Comparison of ENCODE assay signal across 19 mouse cellular contexts in the genomic region with DNA sequence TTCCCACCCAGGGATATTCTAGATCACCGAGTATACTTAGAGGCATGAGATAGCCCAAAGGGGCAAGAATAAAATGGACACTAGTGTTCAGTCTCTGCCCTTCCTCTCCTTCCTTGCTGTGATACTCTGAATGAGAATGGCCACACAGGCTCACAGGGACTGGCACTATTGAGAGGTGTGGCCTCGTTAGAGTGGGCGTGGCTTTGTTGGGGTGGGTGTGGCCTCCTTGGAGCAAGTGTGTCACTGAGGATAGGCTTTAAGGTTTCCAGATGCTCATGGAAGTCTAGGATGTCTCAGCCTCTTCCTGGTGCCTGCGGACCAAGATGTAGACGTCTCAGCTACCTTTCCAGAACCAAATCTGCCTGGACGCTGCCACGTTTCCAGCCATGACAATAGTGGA. TPM values are rescaled to one million over a fixed set of nuclear protein-coding genes. Genes with fewer than 3 reads are reported as not detected.
DNase-seq lines count a peak whose midpoint lies in the region; ATAC-seq and TF ChIP-seq lines count a peak whose summit lies in the region.
"Had no signal": no experiment of that assay in that cellular context is flagged by ENCODE, and none has a peak within 500 bp of the region (broad histone marks: within the 10 kb centered on the region; RNA-seq: fewer than 3 reads in every experiment).

No protein-coding gene starts in this region.

- H3K27me3 ChIP-seq in CH12.LX (replicated peaks): peaks cover 70% of the 10 kb centered on the region
- no peaks in the 10 kb centered on the region for H3K27me3 ChIP-seq in liver, postnatal 0 days (ENCODE audit: insufficient read depth, low read length)
- H3K27me3 ChIP-seq: forebrain, embryonic 15.5 days; lung, embryonic 15.5 days had no signal

- no peak for TF ChIP-seq CTCF in CH12.LX (conservative IDR thresholded peaks at IDR 0.05 in 1 of 2, IDR thresholded peaks at IDR 0.05 in 1 of 2; ENCODE audit: low read depth in 2 of 2, low read length in 2 of 2)
- no peak for TF ChIP-seq CTCF in liver, postnatal 0 days (IDR thresholded peaks at IDR 0.05; ENCODE audit: low read depth)

- no peaks in the 10 kb centered on the region; a peak in 1 of 4 replicates for H3K4me1 ChIP-seq in CH12.LX (ENCODE audit: control insufficient read depth in 1 of 2, insufficient read depth in 2 of 2)
- H3K4me1 ChIP-seq in liver, postnatal 0 days (ENCODE audit: insufficient read depth): no peaks in the 10 kb centered on the region

- no peak for TF ChIP-seq POLR2A in CH12.LX (IDR thresholded peaks at IDR 0.05; ENCODE audit: low read depth, low read length)

- WGBS in liver, postnatal 0 days (ENCODE audit: insufficient replicate concordance): 68% methylated on average over 7 of the region's 7 CpGs

- H3K4me2 ChIP-seq in CH12.LX (ENCODE audit: insufficient read depth, low read depth, poor library complexity, severe bottlenecking): no peak overlapping the region
- no peak overlapping the region for H3K4me2 ChIP-seq in liver, postnatal 0 days (ENCODE audit: low read depth, low read length)
- H3K4me2 ChIP-seq: forebrain, embryonic 15.5 days; hindbrain, embryonic 15.5 days; limb, embryonic 13.5 days; lung, embryonic 15.5 days; neural tube, embryonic 12.5 days had no signal

- H3K27ac ChIP-seq in CH12.LX (ENCODE audit: insufficient read depth, low read depth): no peak overlapping the region
- no peak overlapping the region for H3K27ac ChIP-seq in liver, postnatal 0 days (ENCODE audit: low read depth)
- H3K27ac ChIP-seq: forebrain, embryonic 15.5 days; hindbrain, embryonic 15.5 days; limb, embryonic 13.5 days; lung, embryonic 15.5 days; neural tube, embryonic 12.5 days had no signal

- H3K79me2 ChIP-seq in CH12.LX (replicated peaks; ENCODE audit: control insufficient read depth, extremely low read depth, insufficient read depth, poor library complexity, severe bottlenecking): no peaks in the 10 kb centered on the region

- DNase-seq in kidney, postnatal 4 days: peak; percentile 44 to 51
- DNase-seq in kidney, adult 18-20 months: no peak
- peak; percentile 24 for DNase-seq in CH12.LX (ENCODE audit: extremely low read depth)
- peak; percentile 24 for DNase-seq in c-Kit-positive CD71-positive TER-119-positive erythroid progenitor cells, embryonic 14.5 days (ENCODE audit: low spot score)
- DNase-seq in liver, postnatal 0 days: peak; percentile 51
- no peak for DNase-seq in heart, postnatal 10 days
- no peak for DNase-seq in heart, adult 8-10 months (ENCODE audit: low spot score)
- DNase-seq in adrenal gland, adult 8-10 months: no peak
- DNase-seq: cerebellum, adult 9-10 months; heart, postnatal 14 days; kidney, adult 9 months; layer of hippocampus, postnatal 36 days had no signal

- no peak overlapping the region for H3K9ac ChIP-seq in CH12.LX (ENCODE audit: insufficient read depth, low read depth)
- H3K9ac ChIP-seq in liver, postnatal 0 days (replicated peaks): no peak overlapping the region
- H3K9ac ChIP-seq: forebrain, embryonic 15.5 days; hindbrain, embryonic 15.5 days; limb, embryonic 13.5 days; lung, embryonic 15.5 days; neural tube, embryonic 12.5 days had no signal

- TF ChIP-seq EP300 in CH12.LX (IDR thresholded peaks at IDR 0.05; ENCODE audit: low read length): no peak
- no peak for TF ChIP-seq EP300 in liver, postnatal 0 days (IDR thresholded peaks at IDR 0.05; ENCODE audit: low read depth)

- H3K4me3 ChIP-seq in CH12.LX (replicated peaks in 1 of 3; ENCODE audit: low read depth in 2 of 3, low read length in 2 of 3, poor library complexity in 1 of 3): no peak overlapping the region
- H3K4me3 ChIP-seq in liver, postnatal 0 days (ENCODE audit: low read depth, low read length): no peak overlapping the region
- H3K4me3 ChIP-seq: erythroblast, embryonic 14.5 days; forebrain, embryonic 15.5 days; hindbrain, embryonic 15.5 days; limb, embryonic 13.5 days; lung, embryonic 15.5 days; neural tube, embryonic 12.5 days had no signal

- ATAC-seq in liver, postnatal 0 days: no peak
- ATAC-seq: forebrain, embryonic 15.5 days; midbrain, embryonic 16.5 days had no signal

- dilution Hi-C loops in CH12.LX (cut with MboI; ENCODE audit: extremely low pct_ligation_motif_present, extremely low pct_unique_long_range_greater_than_20kb, low sequenced_read_pairs): no loop called here

- peaks cover 2% of the 10 kb centered on the region for H3K9me3 ChIP-seq in CH12.LX (replicated peaks; ENCODE audit: low read length)
- H3K9me3 ChIP-seq in liver, postnatal 0 days (ENCODE audit: low read length): no peaks in the 10 kb centered on the region
- H3K9me3 ChIP-seq: forebrain, embryonic 15.5 days; hindbrain, embryonic 15.5 days; limb, embryonic 13.5 days; lung, embryonic 15.5 days; neural tube, embryonic 12.5 days had no signal

- in situ Hi-C loops in CH12.LX (cut with MboI; ENCODE audit: low pct_ligation_motif_present, low pct_unique_long_range_greater_than_20kb, low sequenced_read_pairs): loop anchor here (25.0 kb wide), 1 partner anchor 840 kb away; no protein-coding TSS in a partner anchor

- intact Hi-C loops in heart, postnatal 10 days (cut with DNase I): loop anchor here (2.0 kb wide), 1 partner anchor 829 kb away; no protein-coding TSS in a partner anchor

- no peak for TF ChIP-seq RAD21 in CH12.LX (IDR thresholded peaks at IDR 0.05; ENCODE audit: low read depth, low read length)

- H3K36me3 ChIP-seq in CH12.LX (replicated peaks in 1 of 2; ENCODE audit: control insufficient read depth in 1 of 2, insufficient read depth in 1 of 2, low read length in 1 of 2): no peaks in the 10 kb centered on the region
- no peaks in the 10 kb centered on the region for H3K36me3 ChIP-seq in liver, postnatal 0 days (replicated peaks; ENCODE audit: insufficient read depth, low read length)
- H3K36me3 ChIP-seq: forebrain, embryonic 15.5 days; hindbrain, embryonic 15.5 days; limb, embryonic 13.5 days; lung, embryonic 15.5 days; neural tube, embryonic 12.5 days had no signal

TF ChIP-seq in CH12.LX, 34 proteins besides CTCF, POLR2A, EP300 and RAD21:
- TF ChIP-seq KAT2A (IDR thresholded peaks at IDR 0.05; ENCODE audit: insufficient replicate concordance, low read length): no peak
- no peak for TF ChIP-seq TBP (conservative IDR thresholded peaks at IDR 0.05; ENCODE audit: low read depth, low read length)
- no peak for TF ChIP-seq TCF12 (IDR thresholded peaks at IDR 0.05; ENCODE audit: low read depth, low read length)
- TF ChIP-seq MAZ (IDR thresholded peaks at IDR 0.05; ENCODE audit: low read depth, low read length): no peak
- TF ChIP-seq NELFE (IDR thresholded peaks at IDR 0.05; ENCODE audit: low read depth, low read length): no peak
- TF ChIP-seq MXI1 (IDR thresholded peaks at IDR 0.05; ENCODE audit: low read depth, low read length): no peak
- no peak for TF ChIP-seq MAX (IDR thresholded peaks at IDR 0.05; ENCODE audit: low read length)
- no peak for TF ChIP-seq POLR2AphosphoS2 (IDR thresholded peaks at IDR 0.05; ENCODE audit: low read depth, low read length)
- TF ChIP-seq CHD2 (IDR thresholded peaks at IDR 0.05; ENCODE audit: low read length): no peak
- no peak for TF ChIP-seq SMC3 (IDR thresholded peaks at IDR 0.05; ENCODE audit: low read depth, low read length)
- TF ChIP-seq UBTF (IDR thresholded peaks at IDR 0.05; ENCODE audit: low read depth, low read length): no peak
- no peak for TF ChIP-seq JUND (conservative IDR thresholded peaks at IDR 0.05; ENCODE audit: low read depth, low read length)
- TF ChIP-seq ZNF384 (IDR thresholded peaks at IDR 0.05; ENCODE audit: low read depth, low read length): no peak
- TF ChIP-seq ZKSCAN1 (IDR thresholded peaks at IDR 0.05; ENCODE audit: borderline replicate concordance, low read depth, low read length): no peak
- no peak for TF ChIP-seq GABPA (IDR thresholded peaks at IDR 0.05; ENCODE audit: insufficient replicate concordance, low read depth, low read length)

RNA-seq across cellular contexts. Expression of gene Wdr11, which starts 56.1 kb away (rescaled TPM):
- 23.3 and 26.1 TPM in 2 replicates for total RNA-seq in CH12.LX (2012; rRNA removed)
- 24.8 and 28.1 TPM in 2 replicates for total RNA-seq in CH12.LX (2014; rRNA removed)
- 32.6 and 37.6 TPM in 2 replicates for polyA plus RNA-seq in CH12.LX (2012; ENCODE audit: insufficient read length, low read depth)
- polyA plus RNA-seq in liver, postnatal 0 days (2015; fragmentation: Nextera tagmentation; extraction: Ambion mirVana): 8.1 and 9.2 TPM in 2 replicates
- 10 to 100 TPM; 26.3 to 28.1 TPM for total RNA-seq in heart, postnatal 10 days (2021)
- total RNA-seq in heart, adult 8-10 months (2022): 10 to 100 TPM; 19.5 to 22.5 (median 22.2) TPM
- 10 to 100 TPM; 49.8 to 56.5 (median 53.0) TPM for total RNA-seq in adrenal gland, adult 8-10 months (2022)

Comparison
In these comparisons a context has a peak if more than half of its experiments do, and no peak if none do; other contexts are left out.
1. DNase-seq: peak in kidney, postnatal 4 days (2 of 2), CH12.LX (single experiment), c-Kit-positive CD71-positive TER-119-positive erythroid progenitor cells, embryonic 14.5 days (single experiment) and liver, postnatal 0 days (single experiment); none in kidney, adult 18-20 months (single experiment), heart, postnatal 10 days (0 of 2), heart, adult 8-10 months (single experiment) and adrenal gland, adult 8-10 months (single experiment).